Mouse (Mus musculus): ENCODE results near the gene Heatr5a.

Heatr5a gene

GRCm38 (mm10) chr12:51847953-51848680 is 123.0 kb downstream of the Heatr5a start:
- no peak for DNase-seq (ENCODE audit: low spot score in 2 of 2)

GRCm38 (mm10) chr12:51845261-51845660 is 125.9 kb downstream of the Heatr5a start:
- DNase-seq (ENCODE audit: low spot score in 2 of 2), result no peak

GRCm38 (mm10) chr12:51844771-51845256 is 126.3 kb downstream of the Heatr5a start:
- peak; percentile 96 to 99 for DNase-seq (ENCODE audit: low spot score in 2 of 2)

GRCm38 (mm10) chr12:51843576-51844520 is 127.3 kb downstream of the Heatr5a start:
- no peak for DNase-seq (ENCODE audit: low spot score in 2 of 2)

- DNase-seq (ENCODE audit: low spot score in 2 of 2), result no peak
Measured at GRCm38 (mm10) chr12:51842081-51842864, 128.8 kb downstream of the Heatr5a start.

GRCm38 (mm10) chr12:51839856-51840255 is 131.3 kb downstream of the Heatr5a start:
- no peak for DNase-seq (ENCODE audit: low spot score in 2 of 2)

- no peak for DNase-seq (ENCODE audit: low spot score in 2 of 2)
Measured at GRCm38 (mm10) chr12:51835219-51835618, 135.9 kb downstream of the Heatr5a start.

- no peak for DNase-seq (ENCODE audit: low spot score in 2 of 2)
Measured at GRCm38 (mm10) chr12:51831931-51832330, 139.2 kb downstream of the Heatr5a start.

GRCm38 (mm10) chr12:51831296-51831695 is 139.8 kb downstream of the Heatr5a start:
- no peak for DNase-seq (ENCODE audit: low spot score in 2 of 2)

GRCm38 (mm10) chr12:51830671-51831070 is 140.4 kb downstream of the Heatr5a start:
- no peak for DNase-seq (ENCODE audit: low spot score in 2 of 2)

GRCm38 (mm10) chr12:51830077-51830402 is 141.1 kb downstream of the Heatr5a start:
- DNase-seq (ENCODE audit: low spot score in 2 of 2), result no peak

- DNase-seq (ENCODE audit: low spot score in 2 of 2), result peak; percentile 86 to 94
Measured at GRCm38 (mm10) chr12:51829290-51830076, 141.6 kb downstream of the Heatr5a start, which contains the start of gene Hectd1. TSS of gene Hectd1 (minus strand) at chr12:51829536.

GRCm38 (mm10) chr12:51828716-51829289 is 142.3 kb downstream of the Heatr5a start:
- peak; percentile 78 to 89 for DNase-seq (ENCODE audit: low spot score in 2 of 2)

GRCm38 (mm10) chr12:51827958-51828650 is 143.0 kb downstream of the Heatr5a start:
- no peak for DNase-seq (ENCODE audit: low spot score in 2 of 2)

Data from spleen, postnatal 10 days (tissue).